Mouse (Mus musculus) hindbrain, embryonic 10.5 days (tissue): ENCODE results near the gene Slc9a5. TPM values are rescaled to one million over a fixed set of nuclear protein-coding genes. Genes with fewer than 3 reads are reported as not detected.

Experiments used
- DNase-seq: peaks from one replicate; pipeline ENCODE4 v3.0.0-alpha.2; 2017; ENCODE audit warnings: low spot score
- H3K27ac ChIP-seq: fragments of 300-500 bp; sonication (generic); 2 replicates; pipeline ENCODE4 v1.5.1; 2016; ENCODE audit warnings: mild to moderate bottlenecking, moderate library complexity
- H3K27me3 ChIP-seq: fragments of 300-500 bp; sonication (generic); 2 replicates; pipeline ENCODE4 v1.6.1; 2016; ENCODE audit warnings: mild to moderate bottlenecking; ENCODE audit not compliant: poor library complexity, insufficient read depth, severe bottlenecking
- H3K36me3 ChIP-seq: fragments of 300-500 bp; sonication (generic); 2 replicates; pipeline ENCODE4 v1.6.1; 2016; ENCODE audit warnings: mild to moderate bottlenecking, moderate library complexity
- H3K4me1 ChIP-seq: fragments of 300-500 bp; sonication (generic); replicated peaks from 2 replicates; pipeline ENCODE4 v1.6.1; 2016; ENCODE audit warnings: mild to moderate bottlenecking
- H3K4me3 ChIP-seq: fragments of 300-500 bp; sonication (generic); 2 replicates; pipeline ENCODE4 v1.5.1; 2016; ENCODE audit warnings: mild to moderate bottlenecking, moderate library complexity
- H3K9me3 ChIP-seq: fragments of 300-500 bp; sonication (generic); 2 replicates; pipeline ENCODE4 v1.6.1; 2016; ENCODE audit warnings: mild to moderate bottlenecking, moderate library complexity
- WGBS: fragments of 180-500 bp; shearing (Covaris S2); methylation state at CpG from one replicate; pipeline ENCODE4 v1.1.7; 2016; 5-methylcytosine and 5-hydroxymethylcytosine counted together
- microRNA counts: library from miRNA; unstranded; fragments of <30 nt; microRNA quantifications from one replicate; lab custom pipeline; 2017
- polyA plus RNA-seq: library from polyadenylated mRNA; unstranded; fragments of >200 nt; fragmentation: Nextera tagmentation; extraction: Ambion mirVana; gene quantifications from 2 replicates; pipeline ENCODE4 v1.2.1, GENCODE M21; 2016

The Slc9a5 gene
- polyA plus RNA-seq, 1 experiment from 2014 or later = 4.1 TPM

- no peak for DNase-seq
- no peak overlapping the region for H3K27ac ChIP-seq
- H3K36me3 ChIP-seq = no peaks in the 10 kb centered on the region
- peaks cover 3% of the 10 kb centered on the region; the same call in 1 of the 2 replicates for H3K9me3 ChIP-seq
- WGBS = 49% methylated on average over 1 of the region's 1 CpGs
- no peaks in the 10 kb centered on the region; the same call in 1 of the 2 replicates for H3K4me1 ChIP-seq
- H3K27me3 ChIP-seq = no peaks in the 10 kb centered on the region
- H3K4me3 ChIP-seq = no peak overlapping the region
These were observed 55.9 kb downstream of the Slc9a5 start for GRCm38 (mm10) chr8:105404496-105404895.

GRCm38 (mm10) chr8:105406416-105406815, 57.8 kb downstream of the Slc9a5 start:
- Histone ChIP-seq H3K27me3 (no peaks in the 10 kb centered on the region), H3K27ac (no peak overlapping the region), H3K4me1 (no peaks in the 10 kb centered on the region), H3K4me3 (no peak overlapping the region), H3K9me3 (no peaks in the 10 kb centered on the region), H3K36me3 (no peaks in the 10 kb centered on the region)
- WGBS = 84% methylated on average over 10 of the region's 10 CpGs
- no peak for DNase-seq

- 71% methylated on average over 7 of the region's 7 CpGs for WGBS
- DNase-seq = no peak
- peaks cover 3% of the 10 kb centered on the region for H3K4me1 ChIP-seq
- no peaks in the 10 kb centered on the region for H3K9me3 ChIP-seq
- no peaks in the 10 kb centered on the region for H3K36me3 ChIP-seq
- no peak overlapping the region for H3K4me3 ChIP-seq
- peaks cover 15% of the 10 kb centered on the region for H3K27me3 ChIP-seq
- H3K27ac ChIP-seq = no peak overlapping the region
These were observed 59.7 kb downstream of the Slc9a5 start for GRCm38 (mm10) chr8:105408331-105408730.

GRCm38 (mm10) chr8:105409947-105410346, 61.3 kb downstream of the Slc9a5 start:
- Histone ChIP-seq H3K4me1 (peaks cover 9% of the 10 kb centered on the region), H3K4me3 (no peak overlapping the region), H3K9me3 (no peaks in the 10 kb centered on the region), H3K36me3 (no peaks in the 10 kb centered on the region), H3K27ac (no peak overlapping the region), H3K27me3 (peaks cover 31% of the 10 kb centered on the region)
- WGBS = 96% methylated on average over 6 of the region's 6 CpGs
- DNase-seq = no peak

- H3K4me1 ChIP-seq = peaks cover 9% of the 10 kb centered on the region
- DNase-seq = peak; percentile 71
- no peaks in the 10 kb centered on the region for H3K9me3 ChIP-seq
- H3K27me3 ChIP-seq = peaks cover 39% of the 10 kb centered on the region
- H3K27ac ChIP-seq = peak within 1 kb of the TSS; percentile 23; the same call in 1 of the 2 replicates
- no peaks in the 10 kb centered on the region for H3K36me3 ChIP-seq
- 2% methylated on average over 34 of the region's 34 CpGs for WGBS
- peak within 1 kb of the TSS; percentile 50 for H3K4me3 ChIP-seq
These were observed 64.7 kb downstream of the Slc9a5 start, which contains the start of the genes Kctd19 and Lrrc36 for GRCm38 (mm10) chr8:105413391-105413790. TSS of gene Kctd19 (minus strand) at chr8:105413502. TSS of gene Lrrc36 (plus strand) at chr8:105413571.

- Histone ChIP-seq H3K27me3 (peaks cover 17% of the 10 kb centered on the region), H3K4me1 (no peaks in the 10 kb centered on the region), H3K36me3 (no peaks in the 10 kb centered on the region), H3K9me3 (no peaks in the 10 kb centered on the region), H3K27ac (no peak overlapping the region), H3K4me3 (no peak overlapping the region)
- no peak for DNase-seq
- WGBS = 84% methylated on average over 2 of the region's 2 CpGs
These were observed 70.3 kb downstream of the Slc9a5 start for GRCm38 (mm10) chr8:105418992-105419391.

MicroRNA genes within 50 kb of the gene (microRNA counts, 519-probe panel; counts per million panel counts)
- 1,255 counts per million, percentile 77 among the panel's probes with 10 or more counts for microRNA mmu-miR-328 (lab: Ali Mortazavi, UCI)

Other genes with a start within 250 kb of the Slc9a5 start
- gene Ces4a, start 217.0 kb upstream of the Slc9a5 start, polyA plus RNA-seq = not detected in 2 replicates
- gene Cbfb, start 178.2 kb upstream of the Slc9a5 start, polyA plus RNA-seq = 42.1 and 54.9 TPM in 2 replicates
- 27.0 and 27.1 TPM in 2 replicates for gene D230025D16Rik, start 123.7 kb upstream of the Slc9a5 start, polyA plus RNA-seq
- gene B3gnt9, start 93.7 kb upstream of the Slc9a5 start, polyA plus RNA-seq = 2.6 and 3.3 TPM in 2 replicates
- 15.4 and 16.3 TPM in 2 replicates for gene Tradd, start 84.2 kb upstream of the Slc9a5 start, polyA plus RNA-seq
- gene Fbxl8, start 84.2 kb upstream of the Slc9a5 start, polyA plus RNA-seq = 1.0 and 1.6 TPM in 2 replicates
- gene Hsf4, start 79.0 kb upstream of the Slc9a5 start, polyA plus RNA-seq = 0.09 and 0.20 TPM in 2 replicates
- gene Nol3, start 72.7 kb upstream of the Slc9a5 start, polyA plus RNA-seq = 1.2 and 2.1 TPM in 2 replicates
- gene 4931428F04Rik, start 59.0 kb upstream of the Slc9a5 start, polyA plus RNA-seq = 26.5 and 43.8 TPM in 2 replicates
- gene Exoc3l, start 52.7 kb upstream of the Slc9a5 start, polyA plus RNA-seq = 12.4 and 15.2 TPM in 2 replicates
- gene E2f4, start 51.2 kb upstream of the Slc9a5 start, polyA plus RNA-seq = 120 and 128 TPM in 2 replicates
- gene Elmo3, start 43.2 kb upstream of the Slc9a5 start, polyA plus RNA-seq = 2.1 and 2.9 TPM in 2 replicates
- 1.2 and 1.3 TPM in 2 replicates for gene Lrrc29, start 22.6 kb upstream of the Slc9a5 start, polyA plus RNA-seq
- 110 and 113 TPM in 2 replicates for gene Tmem208, start 22.5 kb upstream of the Slc9a5 start, polyA plus RNA-seq
- gene Fhod1, start 890 bp upstream of the Slc9a5 start, polyA plus RNA-seq = 2.4 and 2.8 TPM in 2 replicates
- gene Plekhg4, start 24.4 kb downstream of the Slc9a5 start, polyA plus RNA-seq = 0.52 and 0.75 TPM in 2 replicates
- 0.12 TPM in 1 of 2 replicates, not detected in the other for gene Kctd19, start 64.7 kb downstream of the Slc9a5 start, polyA plus RNA-seq
- 1.8 and 2.5 TPM in 2 replicates for gene Lrrc36, start 64.7 kb downstream of the Slc9a5 start, polyA plus RNA-seq
- 131 and 243 TPM in 2 replicates for gene Tppp3, start 122.7 kb downstream of the Slc9a5 start, polyA plus RNA-seq
- 23.3 and 29.2 TPM in 2 replicates for gene Zdhhc1, start 148.1 kb downstream of the Slc9a5 start, polyA plus RNA-seq
- 24.1 and 36.7 TPM in 2 replicates for gene Hsd11b2, start 169.9 kb downstream of the Slc9a5 start, polyA plus RNA-seq
- 90.8 and 119 TPM in 2 replicates for gene Atp6v0d1, start 217.2 kb downstream of the Slc9a5 start, polyA plus RNA-seq